Mouse (Mus musculus) monocyte, adult 5-6 weeks (primary cell): Measurements from ENCODE around the gene Gtpbp8. TPM values are rescaled to one million over a fixed set of nuclear protein-coding genes. Genes with fewer than 3 reads are reported as not detected.
A peak's percentile ranks its signal among the peaks of the same experiment; 100 is the strongest.

Experiments used
- ATAC-seq: fragments of 153-309, 156-312 bp; replicated peaks from 2 replicates; pipeline ENCODE4 v1.8.0; 2017; ENCODE audit warnings: mild to moderate bottlenecking; ENCODE audit not compliant: low TSS enrichment, insufficient number of reproducible peaks, severe bottlenecking, poor library complexity, low FRiP score
- total RNA-seq: library from RNA; stranded (forward); fragments of 200-1000, 200-491, 200-594 nt; gene quantifications from 3 replicates; pipeline ENCODE4 v1.2.3, GENCODE M21; 2017

Gtpbp8 gene
- total RNA-seq, 1 experiment from 2014 or later: 10.2 TPM

DNA sequence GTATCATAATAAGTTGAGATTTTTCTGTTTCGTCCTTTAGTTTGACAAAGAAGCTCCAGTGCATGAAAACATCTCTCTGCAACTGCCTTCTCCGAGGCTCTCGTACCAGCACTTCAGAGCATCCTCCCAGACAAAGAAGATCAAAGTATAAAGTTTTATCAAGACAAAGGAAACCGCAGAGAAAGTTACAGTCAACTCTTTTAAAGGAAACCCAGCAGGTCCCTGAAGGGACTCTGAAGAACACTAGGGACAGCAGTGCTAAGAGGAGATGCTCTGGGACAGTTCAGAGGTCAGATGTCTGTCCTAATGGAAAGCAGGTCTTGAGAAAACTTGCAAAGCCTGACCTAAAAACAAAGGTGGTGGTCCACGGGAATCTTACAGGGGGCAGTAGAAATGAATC, 10.5 kb downstream of the Gtpbp8 start:
- no peak for ATAC-seq

DNA sequence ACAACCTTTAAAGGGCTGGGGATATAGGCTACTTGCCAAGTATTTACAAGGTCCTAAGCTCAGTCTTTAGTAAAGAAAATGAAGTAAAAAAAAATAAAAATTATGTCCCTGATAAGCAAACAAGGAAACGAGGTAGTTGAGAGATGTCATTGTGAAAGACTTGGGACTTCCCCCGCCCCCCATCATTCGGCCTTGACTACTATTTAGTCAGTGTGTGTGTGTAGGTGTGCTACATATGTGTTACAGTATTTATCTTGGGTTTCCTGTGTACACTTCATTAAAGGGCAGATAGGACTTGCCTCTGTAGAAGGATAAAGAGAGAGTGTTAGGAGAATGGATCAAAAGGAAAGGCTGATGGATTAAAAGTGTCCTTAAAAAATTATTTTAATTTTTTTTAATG, 12.1 kb downstream of the Gtpbp8 start:
- ATAC-seq: no peak

- ATAC-seq: no peak
Measured at GRCm38 (mm10) chr16:44727525-44727924, 18.6 kb downstream of the Gtpbp8 start.

- peak; percentile 56; the same call in 1 of the 2 replicates for ATAC-seq
Measured at GRCm38 (mm10) chr16:44725286-44726223, 20.6 kb downstream of the Gtpbp8 start.

DNA sequence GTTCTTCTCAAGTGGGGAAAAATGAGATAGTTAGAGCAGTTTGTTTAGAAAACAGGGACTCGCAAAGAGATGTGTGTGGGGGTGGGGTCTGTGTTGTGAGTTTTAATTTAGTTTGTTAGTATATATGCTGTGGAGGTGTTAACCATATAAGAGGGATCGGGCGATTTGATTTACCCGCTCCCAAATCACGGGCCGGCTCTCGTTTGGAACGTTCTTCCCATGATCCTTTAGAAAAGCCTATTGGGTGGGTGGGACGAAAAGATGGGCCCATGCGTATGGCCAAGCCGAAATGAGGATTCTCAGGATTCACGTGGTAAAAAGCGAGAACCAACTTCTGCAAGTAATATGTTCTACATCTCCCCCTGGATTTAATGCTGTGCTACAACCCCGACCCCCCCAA, 21.3 kb downstream of the Gtpbp8 start:
- ATAC-seq: no peak

DNA sequence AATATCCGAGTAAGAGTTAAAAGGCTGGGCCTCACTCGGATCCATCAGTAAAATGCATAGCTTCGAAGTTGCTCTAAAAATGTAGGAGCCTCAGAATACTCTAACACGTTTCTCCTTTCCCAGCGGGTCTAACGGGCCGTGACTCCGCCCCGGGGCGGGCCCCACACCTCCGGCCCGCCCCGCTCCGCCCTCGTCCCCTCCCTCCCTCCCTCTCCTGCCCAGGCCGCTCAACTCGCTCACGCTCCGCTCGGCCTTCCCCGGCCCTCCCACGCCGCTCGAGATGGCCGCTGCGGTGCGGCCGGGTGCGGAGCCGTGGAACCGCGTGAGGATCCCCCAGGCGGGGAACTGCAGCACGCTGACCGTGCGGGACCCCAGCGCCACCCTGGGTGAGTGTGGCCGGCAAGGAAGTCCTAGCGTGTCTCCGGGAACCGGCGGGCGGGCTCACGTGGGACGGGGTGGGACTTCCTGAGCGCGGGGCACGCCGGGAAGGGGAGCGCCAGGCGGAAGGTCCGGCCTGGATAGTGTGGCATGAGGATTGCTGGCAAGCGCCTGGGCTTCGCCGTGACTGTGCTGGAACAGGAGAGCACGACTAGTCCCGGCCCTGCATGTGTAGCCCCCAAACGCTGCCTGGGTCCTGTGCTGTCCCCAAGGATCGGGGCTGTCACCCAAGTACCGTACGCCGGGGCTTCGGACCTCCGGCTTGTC, 21.9 kb downstream of the Gtpbp8 start, which contains the start of gene Nepro:
TSS of gene Nepro (plus strand) at position 219 of the 705 bp plus-strand sequence.
- peak; percentile 83 for ATAC-seq

DNA sequence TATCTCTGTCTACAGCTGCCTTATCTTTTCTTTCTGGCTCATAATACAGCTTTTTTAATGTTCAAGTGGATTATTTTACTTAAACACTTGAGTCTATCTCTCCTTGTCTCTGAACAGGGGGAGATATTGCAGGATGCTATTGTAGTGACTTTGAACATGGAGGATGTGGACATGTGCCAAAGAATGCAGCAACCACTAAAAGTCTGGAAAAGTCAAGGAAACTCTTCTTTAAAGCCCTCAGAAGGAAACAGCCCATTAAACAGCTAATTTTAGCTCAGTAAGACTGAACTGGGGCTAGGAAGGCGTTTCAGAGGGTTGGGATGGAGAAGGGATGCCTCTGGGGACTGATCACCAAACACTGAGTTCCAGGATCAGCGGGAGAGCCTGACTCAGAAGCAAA, 23.5 kb downstream of the Gtpbp8 start:
- no peak for ATAC-seq

DNA sequence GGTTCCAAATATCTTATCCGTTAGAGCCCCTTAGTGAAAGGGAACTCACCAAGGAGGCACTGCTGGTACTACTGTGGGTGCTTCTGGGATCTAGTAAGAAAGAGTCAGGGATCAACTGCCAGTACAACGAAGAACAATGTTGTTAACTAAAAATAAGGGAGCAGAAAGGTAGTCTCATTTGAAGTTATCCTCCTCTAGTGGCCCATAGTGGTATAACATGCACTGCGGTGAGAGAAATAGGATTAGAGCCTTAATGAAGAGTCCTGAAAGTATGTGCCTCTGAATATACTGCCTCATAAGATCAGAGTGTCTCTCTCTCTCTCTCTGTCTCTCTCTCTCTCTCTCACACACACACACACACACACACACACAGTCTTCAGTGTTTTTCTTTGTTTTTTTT, 25.6 kb downstream of the Gtpbp8 start:
- no peak for ATAC-seq

- ATAC-seq: no peak
Measured at GRCm38 (mm10) chr16:44719349-44719748, 26.8 kb downstream of the Gtpbp8 start.

DNA sequence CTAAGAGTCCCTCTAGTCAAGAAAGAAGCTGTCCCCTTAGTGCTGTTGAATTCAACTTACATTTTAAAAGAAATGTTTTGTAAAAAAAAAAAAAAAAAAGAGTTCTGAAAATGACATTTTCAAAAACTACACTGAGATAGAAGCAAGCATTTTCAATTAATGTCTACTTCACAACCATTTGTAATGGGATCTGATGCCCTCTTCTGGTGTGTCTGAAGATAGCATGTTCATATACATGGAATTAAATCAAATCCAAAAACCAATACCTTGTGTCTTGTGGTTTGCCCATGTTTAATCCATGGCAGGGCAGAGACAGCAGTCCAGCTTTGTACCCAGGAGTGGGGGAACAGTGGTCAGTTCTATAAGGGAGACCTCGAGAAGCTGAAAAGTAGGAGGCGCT, 28.3 kb downstream of the Gtpbp8 start:
- ATAC-seq: no peak

DNA sequence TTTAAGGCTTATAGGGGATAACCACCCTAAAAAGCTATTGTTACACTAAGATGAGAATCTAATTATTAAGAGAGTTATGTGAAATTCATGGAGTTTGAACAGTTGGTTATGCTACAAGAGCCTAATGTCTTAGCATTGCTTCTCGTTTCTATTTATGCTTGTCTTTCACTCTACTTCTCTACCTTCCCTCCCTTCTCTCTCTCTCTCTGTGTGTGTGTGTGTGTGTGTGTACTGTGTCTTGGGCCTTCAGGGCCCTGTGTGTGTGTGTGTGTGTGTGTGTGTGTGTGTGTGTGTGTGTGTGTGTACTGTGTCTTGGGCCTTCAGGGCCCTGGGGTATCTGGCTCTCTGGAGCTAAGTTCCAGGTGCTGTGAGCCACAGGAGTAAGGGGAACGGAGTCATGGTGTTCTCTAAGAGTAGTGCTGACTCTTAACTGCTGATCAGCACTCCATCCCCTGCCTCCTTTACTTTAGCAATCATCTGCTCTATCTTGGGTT, 29.0 kb downstream of the Gtpbp8 start:
- ATAC-seq: no peak

DNA sequence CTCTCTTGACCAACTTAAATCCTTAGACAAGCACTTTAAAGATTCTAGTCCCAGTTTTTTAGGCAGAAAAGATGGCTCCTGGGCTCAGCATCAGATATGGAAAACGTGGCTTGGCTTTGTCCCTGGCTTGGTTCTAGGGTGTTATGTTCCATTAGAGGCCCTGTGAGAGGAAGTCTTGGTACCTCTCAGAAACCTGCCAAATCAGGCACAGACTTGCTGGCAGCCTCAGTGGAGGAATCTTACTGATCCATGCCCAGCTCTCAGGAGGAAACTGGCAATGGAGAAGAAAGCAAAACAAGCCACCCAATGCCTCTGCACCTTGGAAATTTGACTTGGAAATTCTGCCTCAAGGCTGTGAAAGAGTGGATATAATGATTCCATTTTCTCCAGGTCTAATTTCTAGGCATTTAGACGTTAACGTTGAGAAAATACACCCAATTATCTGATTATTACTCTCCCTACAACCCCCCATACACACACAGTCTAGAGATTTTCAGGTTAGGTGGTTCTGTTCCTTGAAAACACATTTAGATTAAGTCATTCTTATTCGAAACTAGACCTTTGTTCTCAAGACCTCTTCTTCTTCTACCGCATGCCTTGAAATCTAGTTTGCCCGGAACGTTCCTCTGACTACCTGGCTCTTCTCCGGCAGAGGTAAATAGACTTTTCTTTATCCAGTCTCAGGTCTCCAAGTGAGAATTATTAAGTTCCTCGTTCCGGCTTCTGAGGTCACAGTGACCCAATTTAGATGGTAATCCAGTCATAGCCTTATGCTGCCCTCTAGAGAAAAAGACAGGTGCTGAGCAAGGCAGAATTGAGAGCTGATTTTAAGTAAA, 29.6 kb downstream of the Gtpbp8 start:
- no peak for ATAC-seq

- ATAC-seq: no peak
Measured at GRCm38 (mm10) chr16:44703458-44703857, 42.7 kb downstream of the Gtpbp8 start.

DNA sequence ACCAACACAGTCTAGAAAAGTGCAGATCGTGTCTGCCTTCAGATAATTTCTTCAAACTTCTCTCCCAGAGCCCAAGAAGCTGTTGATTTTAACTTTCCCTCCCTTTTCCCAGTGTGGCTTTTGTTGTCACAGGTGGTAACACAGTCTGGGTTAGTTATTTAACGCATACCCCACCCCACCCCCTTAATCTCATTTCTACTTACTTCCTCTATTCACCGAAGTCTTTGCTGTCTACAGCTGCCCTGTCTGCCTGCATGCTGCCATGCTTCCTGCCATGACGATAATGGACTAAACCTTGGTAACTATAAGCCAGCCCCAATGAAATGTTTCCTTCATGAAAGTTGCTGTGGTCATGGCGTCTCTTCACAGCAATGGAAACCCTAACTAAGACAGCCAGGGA, 43.9 kb downstream of the Gtpbp8 start:
- no peak for ATAC-seq

DNA sequence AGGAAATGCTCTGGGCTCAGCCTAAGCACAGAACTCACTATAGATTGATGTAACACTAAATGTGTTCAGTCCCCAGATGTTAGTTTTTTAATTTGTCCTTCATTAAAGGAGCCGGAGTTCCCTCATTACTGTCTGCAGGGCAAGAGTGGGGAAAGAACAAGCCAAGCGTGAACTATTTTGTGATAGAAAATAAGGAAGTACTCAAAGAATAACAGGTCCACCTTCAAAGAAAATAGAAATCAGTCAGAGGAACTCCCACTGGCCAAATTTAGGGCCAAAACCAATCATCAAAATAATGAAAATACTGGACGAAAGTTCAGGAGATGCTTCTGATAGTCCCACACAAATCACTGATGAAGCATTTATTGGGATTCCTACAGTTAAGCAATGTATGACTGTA, 45.0 kb downstream of the Gtpbp8 start:
- no peak for ATAC-seq

- no peak for ATAC-seq
Measured at GRCm38 (mm10) chr16:44697473-44698205, 48.5 kb downstream of the Gtpbp8 start.

DNA sequence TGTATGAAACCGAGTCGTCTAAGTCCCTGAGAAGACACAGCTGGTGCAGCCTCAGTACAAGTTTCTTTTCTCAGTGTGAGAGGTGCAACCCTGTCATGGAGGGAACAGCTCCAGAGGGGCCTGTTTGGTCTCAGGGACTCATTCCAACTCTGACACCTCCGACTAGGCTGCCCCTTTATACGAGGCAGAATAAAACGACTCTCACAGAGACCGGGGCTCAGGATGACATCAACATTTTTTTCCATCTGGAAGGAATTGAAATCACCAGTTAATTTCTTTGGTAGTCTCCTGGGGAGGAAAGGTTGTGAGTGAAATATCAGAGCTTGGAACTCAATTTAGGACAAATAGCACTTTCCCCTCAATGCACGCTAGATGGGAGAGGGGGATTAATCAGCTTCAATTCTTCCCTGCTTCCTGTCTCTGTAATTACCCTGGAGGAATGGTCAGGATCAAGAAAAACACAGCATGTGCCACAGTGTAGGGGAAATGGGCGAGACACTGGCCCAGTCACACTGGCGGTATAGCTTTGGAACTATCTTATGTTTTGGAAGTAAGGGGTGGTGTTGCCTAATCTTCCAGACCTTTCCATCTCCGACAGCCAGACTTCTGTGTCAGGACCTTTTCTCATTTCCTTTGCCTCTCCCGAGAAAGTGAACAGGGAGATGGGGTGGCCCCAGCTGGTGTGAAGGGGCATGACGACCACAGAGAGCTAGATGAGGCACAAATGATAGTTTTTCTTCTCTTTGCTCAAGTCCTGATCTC, 50.1 kb downstream of the Gtpbp8 start:
- ATAC-seq: no peak
